Mouse (Mus musculus) embryonic facial prominence, embryonic 13.5 days (tissue): ENCODE results near the gene Ugt1a8. TPM values are rescaled to one million over a fixed set of nuclear protein-coding genes. Genes with fewer than 3 reads are reported as not detected.
"Not testable (repeated sequence)": the region's sequence is repeated elsewhere in the genome, so short reads cannot be mapped to it uniquely, and the experiment has no call there.

ENCODE experiments used
- ATAC-seq: fragments of 200-750 bp; cut with Nextera tagmentation; 2 replicates; pipeline ENCODE4 v1.8.0; 2017; ENCODE audit warnings: low read depth; ENCODE audit not compliant: insufficient number of reproducible peaks, insufficient read depth, low FRiP score, low TSS enrichment
- H3K27ac ChIP-seq: fragments of 300-500 bp; sonication (generic); 2 replicates; pipeline ENCODE4 v1.5.1; 2015; ENCODE audit warnings: moderate library complexity, mild to moderate bottlenecking, inconsistent platforms
- H3K27me3 ChIP-seq: fragments of 300-500 bp; sonication (generic); 2 replicates; pipeline ENCODE4 v1.6.1; 2015; ENCODE audit warnings: mild to moderate bottlenecking, inconsistent platforms
- H3K36me3 ChIP-seq: fragments of 300-500 bp; sonication (generic); 2 replicates; pipeline ENCODE4 v1.6.1; 2015; ENCODE audit warnings: mild to moderate bottlenecking, inconsistent platforms
- H3K4me1 ChIP-seq: fragments of 300-500 bp; sonication (generic); 2 replicates; pipeline ENCODE4 v1.6.1; 2015; ENCODE audit warnings: inconsistent platforms
- H3K4me2 ChIP-seq: fragments of 300-500 bp; sonication (generic); 2 replicates; pipeline ENCODE4 v1.6.1; 2015; ENCODE audit warnings: moderate library complexity, mild to moderate bottlenecking, inconsistent platforms
- H3K4me3 ChIP-seq: fragments of 300-500 bp; sonication (generic); 2 replicates; pipeline ENCODE4 v1.5.1; 2015; ENCODE audit warnings: mild to moderate bottlenecking, inconsistent platforms
- H3K9ac ChIP-seq: fragments of 300-500 bp; sonication (generic); 2 replicates; pipeline ENCODE4 v1.6.1; 2015; ENCODE audit warnings: mild to moderate bottlenecking, inconsistent platforms
- H3K9me3 ChIP-seq: fragments of 300-500 bp; sonication (generic); 2 replicates; pipeline ENCODE4 v1.6.1; 2016; ENCODE audit warnings: inconsistent platforms
- WGBS: fragments of 180-500 bp; shearing (Covaris S2); methylation state at CpG from one replicate; pipeline ENCODE4 v1.1.7; 2015; ENCODE audit warnings: mixed read lengths; 5-methylcytosine and 5-hydroxymethylcytosine counted together
- polyA plus RNA-seq: library from polyadenylated mRNA; unstranded; fragments of >200 nt; fragmentation: Nextera tagmentation; extraction: Ambion mirVana; gene quantifications from 2 replicates; pipeline ENCODE4 v1.2.1, GENCODE M21; 2015

Gene Ugt1a8
- polyA plus RNA-seq, 1 experiment from 2014 or later: not detected

GRCm38 (mm10) chr1:88092341-88092740, 4.7 kb downstream of the Ugt1a8 start:
- Histone ChIP-seq H3K9ac (no peak overlapping the region), H3K27ac (no peak overlapping the region), H3K4me2 (no peak overlapping the region), H3K4me1 (peaks cover 6% of the 10 kb centered on the region), H3K9me3 (no peaks in the 10 kb centered on the region), H3K27me3 (no peaks in the 10 kb centered on the region), H3K4me3 (no peak overlapping the region), H3K36me3 (no peaks in the 10 kb centered on the region)
- no peak for ATAC-seq

- 63% methylated on average over 3 of the region's 3 CpGs for WGBS
- not testable (repeated sequence) for H3K4me3 ChIP-seq, H3K27ac ChIP-seq, H3K36me3 ChIP-seq, ATAC-seq, H3K27me3 ChIP-seq, H3K4me1 ChIP-seq, H3K9ac ChIP-seq, H3K9me3 ChIP-seq, H3K4me2 ChIP-seq
Observed at GRCm38 (mm10) chr1:88094270-88094676, 6.7 kb downstream of the Ugt1a8 start.

- H3K27me3 ChIP-seq: no peaks in the 10 kb centered on the region
- no peak for ATAC-seq
- no peak within 1 kb of the TSS for H3K4me2 ChIP-seq
- no peak within 1 kb of the TSS for H3K9ac ChIP-seq
- H3K4me3 ChIP-seq: no peak within 1 kb of the TSS
- H3K4me1 ChIP-seq: peaks cover 6% of the 10 kb centered on the region
- peak within 1 kb of the TSS; percentile 79 for H3K27ac ChIP-seq
- no peaks in the 10 kb centered on the region for H3K36me3 ChIP-seq
- no peaks in the 10 kb centered on the region for H3K9me3 ChIP-seq
- WGBS: 40% methylated on average over 10 of the region's 10 CpGs
Observed at GRCm38 (mm10) chr1:88094941-88095492, 7.4 kb downstream of the Ugt1a8 start, which contains the start of gene Ugt1a7c. Ugt1a7c (plus strand) TSS chr1:88095062.

- not testable (repeated sequence) for H3K4me3 ChIP-seq, H3K9ac ChIP-seq, H3K36me3 ChIP-seq, ATAC-seq, H3K4me2 ChIP-seq, H3K27ac ChIP-seq, H3K9me3 ChIP-seq, H3K4me1 ChIP-seq, H3K27me3 ChIP-seq
- WGBS: 85% methylated on average over 3 of the region's 3 CpGs
Observed at GRCm38 (mm10) chr1:88098546-88098945, 10.9 kb downstream of the Ugt1a8 start.

- not testable (repeated sequence) for H3K4me2 ChIP-seq, H3K27ac ChIP-seq, H3K4me1 ChIP-seq, H3K4me3 ChIP-seq, H3K27me3 ChIP-seq, ATAC-seq, H3K9me3 ChIP-seq, H3K36me3 ChIP-seq, H3K9ac ChIP-seq
- WGBS: 82% methylated on average over 2 of the region's 2 CpGs
Observed at GRCm38 (mm10) chr1:88099691-88100090, 12.1 kb downstream of the Ugt1a8 start.

GRCm38 (mm10) chr1:88103019-88103418, 15.4 kb downstream of the Ugt1a8 start, which contains the start of gene Ugt1a6b:
Ugt1a6b (plus strand) TSS chr1:88103252.
- not testable (repeated sequence) for H3K4me3 ChIP-seq, H3K36me3 ChIP-seq, H3K4me2 ChIP-seq, H3K4me1 ChIP-seq, H3K27ac ChIP-seq, H3K9ac ChIP-seq, H3K27me3 ChIP-seq, H3K9me3 ChIP-seq, ATAC-seq
- WGBS: 59% methylated on average over 3 of the region's 3 CpGs

- not testable (repeated sequence) for H3K4me2 ChIP-seq, ATAC-seq, H3K9ac ChIP-seq, H3K9me3 ChIP-seq, H3K27me3 ChIP-seq, H3K4me3 ChIP-seq, H3K36me3 ChIP-seq, H3K27ac ChIP-seq, H3K4me1 ChIP-seq
- 78% methylated on average over 5 of the region's 5 CpGs for WGBS
Observed at GRCm38 (mm10) chr1:88103697-88104468, 16.3 kb downstream of the Ugt1a8 start.

- Histone ChIP-seq H3K4me1 (no peaks in the 10 kb centered on the region), H3K9me3 (no peaks in the 10 kb centered on the region), H3K9ac (no peak overlapping the region), H3K27ac (no peak overlapping the region), H3K4me2 (no peak overlapping the region), H3K36me3 (no peaks in the 10 kb centered on the region), H3K4me3 (no peak overlapping the region), H3K27me3 (no peaks in the 10 kb centered on the region)
- ATAC-seq: no peak
- WGBS: 86% methylated on average over 1 of the region's 1 CpGs
Observed at GRCm38 (mm10) chr1:88104667-88105430, 17.2 kb downstream of the Ugt1a8 start.

GRCm38 (mm10) chr1:88105656-88106055, 18.0 kb downstream of the Ugt1a8 start:
- Histone ChIP-seq H3K4me1 (no peaks in the 10 kb centered on the region), H3K4me3 (no peak overlapping the region), H3K27me3 (no peaks in the 10 kb centered on the region), H3K9me3 (no peaks in the 10 kb centered on the region), H3K36me3 (no peaks in the 10 kb centered on the region), H3K4me2 (no peak overlapping the region), H3K27ac (no peak overlapping the region), H3K9ac (no peak overlapping the region)
- no peak for ATAC-seq
- WGBS: 61% methylated on average over 2 of the region's 2 CpGs

- H3K9ac ChIP-seq, H3K27me3 ChIP-seq, H3K4me2 ChIP-seq, H3K4me1 ChIP-seq, H3K27ac ChIP-seq, H3K36me3 ChIP-seq, ATAC-seq, H3K4me3 ChIP-seq: not testable (repeated sequence)
- WGBS: 75% methylated on average over 2 of the region's 2 CpGs
- H3K9me3 ChIP-seq: peaks cover 12% of the 10 kb centered on the region
Observed at GRCm38 (mm10) chr1:88109027-88109557, 21.5 kb downstream of the Ugt1a8 start.

GRCm38 (mm10) chr1:88109604-88110003, 22.0 kb downstream of the Ugt1a8 start:
- H3K4me1 ChIP-seq, ATAC-seq, H3K4me2 ChIP-seq, H3K4me3 ChIP-seq, H3K36me3 ChIP-seq, H3K27ac ChIP-seq, H3K9ac ChIP-seq, H3K27me3 ChIP-seq: not testable (repeated sequence)
- 84% methylated on average over 2 of the region's 2 CpGs for WGBS
- H3K9me3 ChIP-seq: peaks cover 12% of the 10 kb centered on the region
